Mouse (Mus musculus): ENCODE measurements around the gene Lamtor1. TPM values are rescaled to one million over a fixed set of nuclear protein-coding genes. Genes with fewer than 3 reads are reported as not detected.

Lamtor1 gene
- total and polyA plus RNA-seq, 3 experiments: 68.6 to 107 (median 86.2) TPM

DNA sequence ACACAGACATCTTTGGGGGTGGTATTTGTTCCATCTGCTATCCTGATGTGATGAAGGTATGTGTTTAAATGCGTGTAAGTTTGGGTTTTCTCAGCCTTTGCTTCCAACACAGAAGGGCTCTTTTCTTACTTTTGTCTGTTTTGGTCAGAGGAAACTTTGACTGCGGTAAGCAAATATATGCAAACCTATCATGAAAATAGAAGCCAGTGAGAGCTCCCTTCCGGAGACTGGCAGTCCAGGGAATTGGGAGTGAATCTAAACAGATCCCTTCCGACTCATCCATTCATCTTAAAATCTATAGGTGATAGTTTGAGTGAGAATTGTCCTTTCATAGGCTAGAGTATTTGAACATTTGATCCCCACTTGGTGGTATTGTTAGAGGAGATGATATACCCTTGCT lies 17.2 kb upstream of the Lamtor1 start:
- peaks cover 2% of the 10 kb centered on the region for H3K27me3 ChIP-seq (replicated peaks)
- dilution Hi-C loops (cut with MboI; ENCODE audit: extremely low pct_ligation_motif_present, extremely low pct_unique_long_range_greater_than_20kb, low sequenced_read_pairs) (no loop called here), in situ Hi-C loops (cut with MboI; ENCODE audit: low pct_ligation_motif_present, low pct_unique_long_range_greater_than_20kb, low sequenced_read_pairs) (no loop called here)
- H3K9ac ChIP-seq (ENCODE audit: insufficient read depth, low read depth): no peak overlapping the region
- peak overlapping the region; percentile 85 for H3K4me2 ChIP-seq (ENCODE audit: insufficient read depth, low read depth, poor library complexity, severe bottlenecking)
- no peaks in the 10 kb centered on the region for H3K36me3 ChIP-seq (replicated peaks in 1 of 2; ENCODE audit: control insufficient read depth in 1 of 2, insufficient read depth in 1 of 2, low read length in 1 of 2)
- DNase-seq (ENCODE audit: extremely low read depth): peak; percentile 59
- H3K4me3 ChIP-seq (replicated peaks in 1 of 3; ENCODE audit: low read depth in 2 of 3, low read length in 2 of 3, poor library complexity in 1 of 3): no peak overlapping the region
- H3K79me2 ChIP-seq (replicated peaks; ENCODE audit: control insufficient read depth, extremely low read depth, insufficient read depth, poor library complexity, severe bottlenecking): no peaks in the 10 kb centered on the region
- H3K27ac ChIP-seq (ENCODE audit: insufficient read depth, low read depth): no peak overlapping the region
- H3K4me1 ChIP-seq (ENCODE audit: control insufficient read depth in 1 of 2, insufficient read depth in 2 of 2): peaks cover 2 to 24% of the 10 kb centered on the region in 2 experiments; a peak in 3 of 4 replicates
- no peaks in the 10 kb centered on the region for H3K9me3 ChIP-seq (replicated peaks; ENCODE audit: low read length)
- no peak for TF ChIP-seq UBTF (IDR thresholded peaks at IDR 0.05; ENCODE audit: low read depth, low read length)
- no peak for TF ChIP-seq POLR2A (IDR thresholded peaks at IDR 0.05; ENCODE audit: low read depth, low read length)
- peak; percentile 63 for TF ChIP-seq EP300 (IDR thresholded peaks at IDR 0.05; ENCODE audit: low read length)
- TF ChIP-seq ETS1 (conservative IDR thresholded peaks at IDR 0.05; ENCODE audit: low read depth, low read length): peak; percentile 38; the same call in 1 of the 2 replicates
- 0 out of 2 replicates have a peak, but pooled peaks have one; percentile 18 for TF ChIP-seq TBP (conservative IDR thresholded peaks at IDR 0.05; ENCODE audit: low read depth, low read length)
- TF ChIP-seq NELFE (IDR thresholded peaks at IDR 0.05; ENCODE audit: low read depth, low read length): no peak
- no peak for TF ChIP-seq NRF1 (IDR thresholded peaks at IDR 0.05; ENCODE audit: low read depth, low read length)
- TF ChIP-seq USF2 (conservative IDR thresholded peaks at IDR 0.05; ENCODE audit: low read depth, low read length): no peak
- TF ChIP-seq MYC (IDR thresholded peaks at IDR 0.05; ENCODE audit: low read depth, low read length): no peak
- TF ChIP-seq KAT2A (IDR thresholded peaks at IDR 0.05; ENCODE audit: insufficient replicate concordance, low read length): no peak
- peak; percentile 39; the same call in 1 of the 2 replicates for TF ChIP-seq IRF4 (IDR thresholded peaks at IDR 0.05; ENCODE audit: low read depth, low read length)
- TF ChIP-seq MEF2A (IDR thresholded peaks at IDR 0.05; ENCODE audit: borderline replicate concordance, low read depth, low read length): peak; percentile 83
- no peak for TF ChIP-seq ZNF384 (IDR thresholded peaks at IDR 0.05; ENCODE audit: low read depth, low read length)

DNA sequence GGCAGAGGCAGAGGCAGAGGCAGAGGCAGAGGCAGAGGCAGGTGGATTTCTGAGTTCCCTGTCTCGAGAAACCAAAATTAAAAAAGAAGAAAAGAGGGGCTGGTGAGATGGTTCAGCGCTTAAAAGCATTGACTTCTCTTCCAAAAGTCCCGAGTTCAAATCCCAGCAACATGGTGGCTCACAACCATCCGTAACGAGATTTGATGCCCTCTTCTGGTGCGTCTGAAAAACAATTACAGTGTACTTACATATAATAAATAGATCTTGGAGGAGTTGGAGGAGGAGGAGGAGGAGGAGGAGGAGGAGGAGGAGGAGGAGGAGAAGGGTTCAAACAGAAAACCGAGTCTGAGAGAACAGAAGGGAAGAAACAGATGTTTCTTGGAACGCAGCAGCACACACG lies 10.0 kb upstream of the Lamtor1 start:
- Histone ChIP-seq H3K9me3 (replicated peaks; ENCODE audit: low read length) (no peaks in the 10 kb centered on the region), H3K4me1 (ENCODE audit: control insufficient read depth in 1 of 2, insufficient read depth in 2 of 2) (peaks cover 8 to 37% of the 10 kb centered on the region in 2 experiments), H3K36me3 (replicated peaks in 1 of 2; ENCODE audit: control insufficient read depth in 1 of 2, insufficient read depth in 1 of 2, low read length in 1 of 2) (peaks cover 6 to 26% of the 10 kb centered on the region in 2 experiments), H3K27ac (ENCODE audit: insufficient read depth, low read depth) (no peak overlapping the region), H3K27me3 (replicated peaks) (no peaks in the 10 kb centered on the region), H3K79me2 (replicated peaks; ENCODE audit: control insufficient read depth, extremely low read depth, insufficient read depth, poor library complexity, severe bottlenecking) (no peaks in the 10 kb centered on the region), H3K4me2 (ENCODE audit: insufficient read depth, low read depth, poor library complexity, severe bottlenecking) (peak overlapping the region; percentile 16; the same call in 1 of the 2 replicates), H3K9ac (ENCODE audit: insufficient read depth, low read depth) (peak overlapping the region; percentile 68; the same call in 1 of the 2 replicates), H3K4me3 (replicated peaks in 1 of 3; ENCODE audit: low read depth in 2 of 3, low read length in 2 of 3, poor library complexity in 1 of 3) (peak overlapping the region; percentile 59 to 84 (median 62))
- in situ Hi-C loops (cut with MboI; ENCODE audit: low pct_ligation_motif_present, low pct_unique_long_range_greater_than_20kb, low sequenced_read_pairs): no loop called here
- dilution Hi-C loops (cut with MboI; ENCODE audit: extremely low pct_ligation_motif_present, extremely low pct_unique_long_range_greater_than_20kb, low sequenced_read_pairs): no loop called here
- TF ChIP-seq SIN3A (IDR thresholded peaks at IDR 0.05; ENCODE audit: low read length): no peak
- TF ChIP-seq TCF12 (IDR thresholded peaks at IDR 0.05; ENCODE audit: low read depth, low read length): no peak
- no peak for TF ChIP-seq MEF2A (IDR thresholded peaks at IDR 0.05; ENCODE audit: borderline replicate concordance, low read depth, low read length)
- TF ChIP-seq USF2 (conservative IDR thresholded peaks at IDR 0.05; ENCODE audit: low read depth, low read length): no peak
- TF ChIP-seq ZMIZ1 (IDR thresholded peaks at IDR 0.05; ENCODE audit: low read depth, low read length): no peak
- TF ChIP-seq MAFK (IDR thresholded peaks at IDR 0.05; ENCODE audit: insufficient replicate concordance, low read length): no peak
- no peak for DNase-seq (ENCODE audit: extremely low read depth)

Data from CH12.LX (cell line).